Mouse (Mus musculus): Measurements from ENCODE around the gene Lin28b.

The Lin28b gene

DNA sequence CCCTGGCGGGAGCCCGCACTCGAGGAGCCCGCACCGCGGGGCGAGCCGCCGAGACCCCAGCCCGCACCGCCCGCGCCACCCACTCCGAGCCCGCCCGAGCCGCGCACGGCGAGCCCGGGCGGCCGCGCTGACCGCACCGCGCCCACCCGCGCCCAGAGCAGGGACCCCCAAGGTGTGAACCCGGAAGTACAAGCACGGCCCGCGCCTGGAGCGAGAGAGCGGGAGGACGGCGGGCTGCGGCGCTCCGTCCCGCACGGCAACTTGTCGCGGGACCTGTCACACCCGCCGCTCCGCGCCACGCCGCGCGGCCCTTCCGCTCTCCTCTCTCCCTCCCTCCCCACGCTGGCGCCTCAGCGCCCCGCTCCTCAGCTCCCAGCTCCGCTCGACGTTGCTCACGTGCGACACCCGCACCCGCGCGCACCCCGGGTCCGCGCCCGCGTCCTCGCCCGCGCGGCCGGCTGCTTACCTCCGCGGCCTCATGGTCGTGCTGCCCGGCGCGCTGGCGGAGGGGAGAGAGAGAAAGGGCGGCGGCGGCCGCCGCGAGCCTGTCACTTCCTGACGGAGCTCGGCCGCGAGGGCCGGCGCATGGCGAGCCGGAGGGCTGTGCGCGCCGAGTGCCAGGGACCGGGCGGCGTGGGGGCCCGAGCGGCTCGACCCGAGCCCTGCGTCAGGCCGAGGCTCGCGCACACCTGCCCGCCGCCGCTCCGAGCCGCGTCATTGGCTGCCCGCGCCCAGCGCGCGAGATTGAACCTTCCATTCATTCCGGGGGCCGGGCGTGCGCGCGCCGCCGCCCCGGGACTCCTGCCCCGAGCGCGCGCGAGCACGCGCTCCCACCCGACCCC is at the start of gene Lin28b:
Gene Lin28b (minus strand): TSS at position 635 of the 842 bp plus-strand sequence.
- DNase-seq (ENCODE audit: low spot score) = no peak

DNA sequence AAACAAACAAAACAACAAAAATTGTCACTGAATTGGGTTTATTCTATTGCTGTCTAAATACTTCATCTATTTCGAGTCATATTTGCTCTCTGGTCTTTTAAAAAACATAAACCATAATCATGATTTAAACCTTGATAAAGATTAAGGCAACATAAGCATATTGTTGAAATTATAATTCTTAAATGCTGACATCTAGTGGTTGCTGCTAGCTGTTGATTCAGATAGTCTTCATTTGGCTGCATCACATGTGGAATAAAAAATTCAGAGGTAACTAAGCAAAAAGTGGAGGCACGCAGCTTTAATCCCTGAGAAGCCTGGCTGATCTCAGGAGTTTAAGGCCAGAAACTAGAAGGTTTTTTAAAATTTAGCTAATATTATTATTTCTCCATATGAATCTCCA is 25.6 kb upstream of the Lin28b start:
- no peak for DNase-seq (ENCODE audit: low spot score)

DNA sequence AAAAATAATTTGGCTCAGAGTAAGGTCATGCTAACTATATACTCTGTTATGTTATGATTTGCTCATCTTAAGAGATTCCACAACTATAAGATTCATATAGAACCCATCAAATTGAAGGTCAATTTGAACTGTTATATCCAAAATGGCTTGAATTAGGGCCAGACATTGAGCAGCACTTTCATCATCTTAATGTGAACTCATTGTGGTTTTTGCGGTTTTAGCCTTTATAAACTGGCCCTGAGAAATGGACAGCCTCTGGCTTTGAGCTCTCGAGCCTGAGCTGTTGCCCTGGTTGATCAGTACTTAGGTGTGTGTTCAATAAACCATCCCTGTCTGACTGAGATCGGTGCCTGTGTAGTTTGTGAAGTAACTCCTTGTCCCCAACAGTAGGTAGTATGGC is 24.5 kb upstream of the Lin28b start:
- DNase-seq (ENCODE audit: low spot score) = no peak

DNA sequence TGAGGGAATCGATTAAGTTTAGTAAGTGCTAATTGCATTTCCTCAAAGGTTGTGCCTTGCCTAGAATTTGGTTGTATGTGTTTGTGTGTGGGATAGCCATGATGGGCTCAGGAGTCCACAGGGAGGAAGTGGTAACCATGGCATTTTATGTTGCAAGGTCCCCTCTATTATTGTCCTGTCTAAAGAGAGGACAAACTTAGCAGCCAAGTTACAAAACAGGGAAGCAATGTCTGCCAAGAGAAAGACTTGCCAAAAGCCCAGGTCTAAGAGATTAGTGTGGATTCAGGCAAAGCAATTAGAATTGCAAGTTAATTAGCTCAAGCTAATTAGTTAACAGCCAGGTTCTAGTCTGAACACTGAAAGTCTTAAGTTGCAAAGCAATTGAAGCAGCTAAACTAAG is 14.1 kb upstream of the Lin28b start:
- no peak for DNase-seq (ENCODE audit: low spot score)

DNA sequence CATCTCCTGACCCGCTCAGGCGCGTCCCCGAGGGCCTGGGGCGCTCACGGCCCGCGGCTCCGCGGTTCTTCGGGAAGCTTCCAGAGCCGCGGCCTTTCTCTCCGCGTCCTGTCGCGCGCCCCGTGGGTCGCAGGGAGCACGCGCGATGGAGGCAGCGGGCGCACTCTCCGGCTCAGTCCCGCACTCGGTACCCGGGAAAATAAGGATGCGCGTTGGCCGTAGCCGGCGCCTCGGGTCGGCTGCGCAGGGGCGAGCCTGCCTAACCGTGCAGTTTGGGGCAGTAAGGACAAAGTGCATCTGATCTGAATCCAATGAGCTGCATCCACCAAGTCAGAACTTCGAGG is 380 bp upstream of the Lin28b start:
- no peak for DNase-seq (ENCODE audit: low spot score)

DNA sequence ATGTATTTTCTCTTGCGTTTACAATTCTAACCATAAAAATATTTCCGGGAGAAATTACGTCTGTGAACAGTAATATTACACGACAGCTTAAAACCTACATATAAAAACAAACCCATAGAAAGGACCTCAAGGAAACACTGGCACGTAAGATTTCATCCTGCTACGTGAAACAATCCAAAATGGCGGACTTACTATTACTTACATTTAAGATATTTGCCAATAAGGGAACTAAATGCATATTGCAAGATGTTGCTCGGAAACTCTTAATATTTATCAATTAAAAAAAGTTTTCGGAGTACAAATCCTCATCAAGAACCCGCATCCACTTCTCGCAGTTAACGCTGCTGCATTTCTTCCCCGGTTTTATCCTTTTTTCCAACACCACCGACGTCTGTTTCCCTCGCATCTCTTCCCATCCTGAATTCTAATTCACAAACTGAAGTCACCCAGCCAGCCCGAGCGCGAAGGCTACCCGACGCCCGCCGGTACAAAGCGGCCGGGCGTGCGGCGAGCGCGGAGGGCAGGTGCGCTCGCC is 902 bp downstream of the Lin28b start:
- no peak for DNase-seq (ENCODE audit: low spot score)

DNA sequence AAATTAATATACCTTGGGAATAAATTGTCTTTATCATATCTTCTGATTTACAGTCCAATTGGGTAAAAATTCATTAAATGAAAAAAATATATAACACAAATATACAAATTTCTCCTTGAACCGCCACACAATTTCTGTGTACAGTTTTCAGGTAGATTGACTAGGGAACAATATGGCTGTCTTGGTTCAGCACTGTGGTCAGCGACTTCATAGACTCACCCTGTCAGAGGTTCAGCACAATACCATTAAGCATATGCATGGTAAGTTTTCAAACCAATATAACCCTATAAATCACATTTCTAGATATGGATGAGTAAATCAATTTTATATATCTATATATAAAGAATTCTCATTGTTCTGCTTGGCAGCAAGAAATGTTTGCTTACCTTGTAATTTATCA is 3.0 kb downstream of the Lin28b start:
- DNase-seq (ENCODE audit: low spot score) = no peak

DNA sequence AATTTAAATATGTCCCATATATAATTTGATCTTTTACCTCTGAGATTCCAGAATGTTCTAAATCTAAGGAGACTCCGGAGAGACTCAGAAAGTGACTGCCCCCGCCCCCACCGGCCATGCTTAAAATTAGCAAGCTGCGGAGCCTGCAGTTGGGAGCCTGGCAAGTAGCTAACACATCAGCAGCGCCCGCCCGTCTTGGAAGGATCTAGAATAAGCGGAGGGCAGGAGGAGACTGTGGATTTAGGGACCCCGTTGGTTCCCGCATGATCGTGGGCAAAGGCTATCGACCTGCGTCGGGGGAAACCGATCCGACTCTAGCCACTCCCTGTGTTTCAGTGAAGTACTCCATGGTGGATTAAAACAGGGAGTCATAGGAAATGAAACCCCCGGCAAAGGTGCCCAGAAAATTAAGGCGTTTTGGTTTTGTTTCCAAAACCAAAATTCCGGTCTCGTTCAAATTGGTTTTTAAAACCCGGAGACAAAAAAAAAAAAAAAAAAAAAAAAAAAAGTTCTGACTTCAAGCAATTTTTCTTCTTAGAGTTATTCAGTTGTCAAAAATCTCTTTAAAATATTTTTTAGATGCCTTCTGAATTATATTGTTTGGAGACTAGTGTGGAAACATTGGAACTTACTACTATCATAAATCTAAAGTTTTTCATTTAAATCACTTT is 12.4 kb downstream of the Lin28b start:
- DNase-seq (ENCODE audit: low spot score) = no peak

DNA sequence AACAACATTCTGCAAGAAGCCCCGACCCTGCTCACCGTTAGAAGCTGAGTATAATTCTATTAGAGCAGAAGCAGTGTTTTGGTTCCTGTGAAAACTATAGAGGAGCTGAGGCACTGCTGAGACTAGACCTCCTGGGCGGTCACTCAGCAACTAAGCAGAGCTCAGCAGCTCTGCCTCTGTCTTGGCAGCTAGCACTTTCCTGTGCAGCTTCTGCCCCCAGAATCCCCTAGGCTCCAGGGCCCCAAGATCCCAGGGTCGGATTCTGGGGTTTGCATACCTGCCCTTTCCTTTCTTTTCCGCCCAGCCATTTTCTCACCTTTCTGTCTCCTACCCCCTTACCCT is 13.1 kb downstream of the Lin28b start:
- no peak for DNase-seq (ENCODE audit: low spot score)

DNA sequence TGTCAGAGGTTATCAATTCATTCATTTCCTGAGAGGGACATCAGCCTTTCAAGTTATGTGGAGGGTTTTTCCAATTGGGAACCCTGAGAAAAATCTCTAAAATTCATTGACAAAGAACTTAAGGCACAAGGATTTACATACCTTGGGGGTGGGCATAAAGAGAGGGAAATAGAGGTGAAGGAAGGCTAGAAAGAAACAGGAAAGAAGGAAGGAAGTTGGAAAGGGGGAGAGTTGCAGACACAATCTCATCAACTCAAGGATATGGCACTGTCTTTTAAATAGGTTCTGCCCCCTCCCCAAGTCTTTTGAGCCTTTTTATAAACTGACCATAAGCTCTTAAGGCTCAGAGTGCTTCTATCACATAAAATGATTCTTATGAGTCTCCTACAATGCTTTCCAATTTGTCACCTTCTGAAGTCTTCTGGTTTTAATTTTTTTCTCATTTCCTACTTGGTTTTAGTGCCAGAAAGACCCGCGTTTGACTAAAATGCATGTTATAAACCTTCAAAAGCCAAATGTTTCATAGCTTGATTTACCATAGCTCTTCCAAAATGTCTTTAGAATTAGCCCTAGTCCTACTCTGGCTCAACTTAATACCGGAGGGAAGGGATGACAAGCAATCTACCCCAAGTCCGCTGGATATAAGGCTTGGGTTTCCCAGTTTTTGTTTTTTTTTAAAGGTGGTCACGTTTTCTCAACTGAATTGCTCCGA is 13.6 kb downstream of the Lin28b start:
- DNase-seq (ENCODE audit: low spot score) = no peak

DNA sequence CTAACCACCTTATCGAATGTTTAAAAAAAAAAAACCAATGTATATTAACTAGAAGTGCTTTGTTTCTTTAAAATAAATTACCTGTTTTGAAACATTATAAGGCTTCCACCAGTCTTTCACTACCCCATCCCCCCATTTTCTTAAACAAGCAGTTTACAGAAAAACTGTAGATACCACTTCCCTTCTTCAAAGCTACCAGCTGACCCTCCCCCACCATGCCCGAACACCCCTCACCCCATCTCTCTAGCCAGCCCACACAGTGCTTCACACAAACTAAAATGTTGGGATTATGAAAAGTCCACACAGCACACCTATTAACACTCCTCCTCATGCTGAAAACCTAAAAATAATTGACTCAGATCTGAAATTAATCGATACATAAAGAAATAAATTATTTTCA is 14.9 kb downstream of the Lin28b start:
- DNase-seq (ENCODE audit: low spot score) = no peak

DNA sequence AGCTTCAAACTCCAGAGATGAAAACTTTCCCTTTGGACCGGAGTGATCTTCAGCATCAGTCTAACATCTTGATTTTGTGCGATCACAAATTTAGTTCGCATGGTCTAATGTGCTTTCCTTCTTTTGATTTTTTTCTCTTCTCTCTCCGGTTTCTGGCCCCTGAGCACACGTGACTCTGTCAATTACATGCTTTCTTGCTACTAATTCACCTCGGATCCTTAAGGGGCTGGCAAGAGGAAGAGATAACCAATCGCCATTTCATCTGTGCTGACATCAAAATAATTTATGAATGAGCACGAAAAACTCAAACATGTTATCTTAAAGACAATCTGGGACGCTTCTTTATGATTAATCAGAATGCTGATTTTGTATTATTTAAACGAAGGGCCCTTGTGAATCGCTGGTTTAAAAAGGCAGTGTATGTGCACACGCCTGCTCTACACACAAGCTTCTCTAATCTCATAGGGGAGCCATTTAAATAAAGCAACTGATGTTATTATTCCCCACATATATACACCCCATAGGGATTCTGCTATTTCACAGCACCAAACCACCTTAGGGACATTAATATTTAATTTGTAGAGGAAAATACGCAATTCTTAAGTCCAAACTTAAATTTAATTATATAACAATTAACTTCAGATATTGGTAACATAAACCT is 16.0 kb downstream of the Lin28b start:
- no peak for DNase-seq (ENCODE audit: low spot score)

DNA sequence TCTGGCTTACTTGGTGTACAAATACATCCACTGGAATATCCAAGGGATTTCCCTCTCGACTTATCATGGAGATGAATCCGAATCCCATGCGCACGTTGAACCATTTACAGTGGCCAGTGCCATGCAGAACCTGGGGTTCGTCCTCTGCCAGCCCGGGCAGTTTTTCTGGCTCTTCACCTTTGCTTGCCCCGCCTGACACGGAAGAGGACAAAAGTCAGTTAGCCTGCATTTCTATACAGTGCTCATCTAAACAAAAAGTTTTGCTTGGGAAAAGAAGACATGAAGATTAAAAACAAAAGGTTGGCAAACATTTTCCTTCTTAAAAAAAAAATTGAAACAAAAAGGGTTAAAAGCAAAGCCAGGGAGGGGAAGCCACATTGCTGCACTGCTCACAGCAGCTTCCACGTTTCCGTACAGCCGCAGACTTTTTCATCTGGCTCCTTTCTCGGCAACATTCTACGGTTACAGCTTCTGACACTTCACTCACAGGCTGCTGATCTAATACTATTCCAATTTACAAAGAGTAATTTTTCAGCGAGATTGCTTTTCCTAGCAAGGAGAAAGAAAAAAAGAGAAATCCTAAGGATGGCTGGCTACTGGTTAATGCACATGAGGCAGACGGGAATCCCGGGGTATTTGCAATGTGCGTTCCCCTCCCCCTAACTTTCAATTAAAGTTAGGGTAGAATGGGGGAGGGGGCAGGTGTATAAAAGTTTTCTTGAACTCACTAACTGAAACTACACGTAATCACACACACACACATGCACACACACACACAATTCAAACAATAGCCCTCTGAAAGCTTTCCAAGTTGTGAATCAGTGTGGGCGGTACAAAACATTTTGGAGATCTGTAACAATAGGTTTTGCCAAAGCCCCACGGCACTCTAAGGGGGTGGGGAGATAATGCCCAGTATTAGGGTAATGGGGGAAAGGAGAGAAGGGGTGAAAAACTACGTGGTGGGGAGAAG is 16.9 kb downstream of the Lin28b start:
- DNase-seq (ENCODE audit: low spot score) = no peak

DNA sequence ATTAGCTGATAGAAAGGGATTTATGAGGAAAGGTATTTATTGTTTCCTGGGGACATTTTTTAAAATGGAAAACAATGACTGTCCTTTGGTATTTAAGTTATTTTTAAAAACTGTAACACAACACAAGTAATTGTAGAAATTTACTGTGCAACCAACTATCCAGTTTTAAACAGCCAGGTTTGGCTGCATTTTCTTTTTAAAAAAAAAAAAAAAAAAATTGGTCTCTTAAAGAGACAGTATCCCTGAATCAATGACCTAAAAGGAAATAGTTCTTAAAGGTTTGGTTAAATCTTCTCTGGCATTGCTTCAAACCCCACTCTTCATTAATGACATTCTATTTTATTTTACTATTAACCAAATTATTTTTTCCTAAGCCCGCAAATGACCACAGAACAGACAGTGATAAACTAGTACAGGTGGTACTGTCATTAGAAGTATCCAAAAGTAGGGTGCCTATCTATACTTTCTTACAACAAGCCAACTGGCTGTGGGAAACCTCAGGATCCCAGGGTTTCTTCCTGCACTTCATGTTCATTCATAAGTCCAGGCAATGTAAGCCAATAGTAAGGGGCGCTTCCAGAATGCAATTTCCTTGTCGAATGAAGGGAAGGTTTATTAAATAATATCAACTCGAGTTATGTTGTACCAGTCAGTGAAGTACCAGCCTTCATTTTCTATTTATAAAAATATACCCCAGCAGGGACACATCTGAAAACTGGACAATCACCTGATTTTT is 17.8 kb downstream of the Lin28b start:
- no peak for DNase-seq (ENCODE audit: low spot score)

DNA sequence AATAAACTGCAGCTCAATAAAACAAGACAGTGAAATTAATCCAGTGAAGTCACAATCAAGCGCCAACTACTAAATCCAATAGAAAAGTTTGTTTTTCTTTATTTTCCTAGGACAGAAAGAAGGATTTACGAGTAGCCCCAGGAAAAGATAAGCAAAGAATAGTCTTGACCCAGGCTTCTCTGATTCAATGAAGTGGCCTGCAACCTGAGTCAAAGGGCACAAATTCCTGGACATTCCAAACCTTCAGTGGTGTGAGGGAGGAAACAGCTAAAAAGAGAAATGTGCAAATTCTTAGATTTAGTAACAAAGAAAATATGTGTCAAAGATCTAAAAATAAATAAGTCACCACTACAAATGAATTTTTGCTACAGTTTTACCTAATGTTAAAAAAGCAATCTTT is 27.6 kb downstream of the Lin28b start:
- no peak for DNase-seq (ENCODE audit: low spot score)

DNA sequence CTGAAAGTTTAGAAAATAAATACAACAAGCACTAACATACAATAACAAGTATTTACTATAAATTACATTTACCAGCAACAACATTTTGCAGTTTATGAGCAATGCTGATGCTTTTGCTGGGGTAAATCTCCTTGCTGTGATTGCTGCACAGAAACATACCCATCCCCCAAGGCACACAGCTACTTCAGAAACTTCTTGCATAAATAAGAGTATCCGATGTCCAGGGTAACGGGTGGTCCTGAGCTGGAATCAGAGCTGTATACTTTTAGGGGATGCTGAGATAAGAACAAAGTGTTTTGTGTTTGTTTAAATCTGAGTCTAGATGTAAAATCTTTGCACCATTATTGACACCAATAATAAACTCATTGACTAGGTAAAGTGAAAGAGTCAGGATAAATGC is 28.1 kb downstream of the Lin28b start:
- no peak for DNase-seq (ENCODE audit: low spot score)

DNA sequence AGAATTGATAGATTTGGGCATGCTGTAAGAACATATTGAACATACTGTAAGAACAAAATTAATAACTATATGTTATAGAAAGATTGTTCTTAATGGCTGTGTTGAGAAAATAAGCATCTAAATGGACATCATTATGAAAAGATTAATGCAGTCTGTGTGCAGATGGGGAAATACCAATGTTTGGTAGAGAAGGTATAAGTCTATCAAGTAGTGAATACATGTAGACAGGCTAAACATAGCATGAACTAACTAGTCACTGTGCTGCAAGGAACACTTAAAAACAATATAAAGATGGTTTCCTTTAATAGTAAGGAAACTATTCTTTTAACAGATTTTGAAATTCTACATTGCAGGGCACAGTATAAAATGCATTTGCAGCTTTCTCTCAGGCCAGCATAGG is 39.6 kb downstream of the Lin28b start:
- no peak for DNase-seq (ENCODE audit: low spot score)

DNA sequence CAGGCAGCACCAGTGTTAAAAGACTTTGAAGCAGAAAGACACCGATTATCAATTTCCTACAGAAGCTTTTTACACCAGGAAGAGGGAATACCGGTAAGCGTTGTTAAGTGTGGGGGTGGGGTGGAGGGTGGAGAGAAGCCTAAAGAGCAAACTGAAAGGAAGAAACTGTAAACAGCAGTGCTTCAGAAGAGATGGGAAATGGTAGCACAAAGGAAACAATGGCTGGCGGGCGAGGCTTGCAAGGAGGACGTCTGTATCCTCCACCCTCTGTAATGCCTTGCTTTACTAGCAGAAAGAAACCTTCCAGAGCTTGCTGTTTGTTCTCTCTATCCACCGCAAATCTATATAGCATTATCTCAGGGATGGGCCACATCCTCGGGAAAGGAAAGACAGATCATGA is 40.0 kb downstream of the Lin28b start:
- DNase-seq (ENCODE audit: low spot score) = no peak

DNA sequence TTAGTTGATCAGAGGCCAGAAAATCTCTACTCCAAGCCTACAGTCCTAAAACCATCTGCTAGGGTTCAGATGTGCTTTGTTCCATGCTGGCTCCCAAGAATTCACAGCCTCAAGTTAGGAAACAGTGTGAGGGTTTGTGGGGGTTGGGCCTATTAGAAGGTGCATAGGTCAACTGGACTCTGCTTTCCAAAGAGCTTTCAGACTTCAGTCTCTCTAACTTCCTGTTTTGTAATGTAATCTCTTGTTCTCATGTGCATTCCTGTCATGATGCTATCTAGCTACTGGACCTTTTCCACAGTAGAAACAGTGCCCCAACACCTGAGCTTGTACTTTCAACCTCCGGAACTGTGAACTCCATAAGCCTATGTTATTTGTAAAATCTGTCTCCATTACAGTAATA is 63.8 kb downstream of the Lin28b start:
- no peak for DNase-seq (ENCODE audit: low spot score)

DNA sequence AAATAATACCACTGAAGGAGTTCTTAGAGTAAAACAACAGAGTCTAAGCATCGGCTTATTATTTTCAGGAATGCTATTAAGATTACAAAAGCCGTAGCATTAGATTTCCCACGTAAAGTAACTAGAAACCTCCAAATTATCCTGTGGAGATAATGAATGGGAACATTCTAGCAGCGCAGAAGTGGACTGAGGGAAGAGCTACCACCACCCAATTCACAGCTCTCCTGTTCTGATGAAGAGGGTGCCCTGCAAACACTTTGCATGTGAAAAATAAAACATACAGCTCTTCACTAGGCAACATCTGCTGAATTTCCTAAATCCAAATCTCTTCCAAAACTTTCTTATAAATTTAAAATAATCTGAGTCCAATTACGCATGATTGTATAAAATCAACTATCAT is 74.1 kb downstream of the Lin28b start:
- no peak for DNase-seq (ENCODE audit: low spot score)

DNA sequence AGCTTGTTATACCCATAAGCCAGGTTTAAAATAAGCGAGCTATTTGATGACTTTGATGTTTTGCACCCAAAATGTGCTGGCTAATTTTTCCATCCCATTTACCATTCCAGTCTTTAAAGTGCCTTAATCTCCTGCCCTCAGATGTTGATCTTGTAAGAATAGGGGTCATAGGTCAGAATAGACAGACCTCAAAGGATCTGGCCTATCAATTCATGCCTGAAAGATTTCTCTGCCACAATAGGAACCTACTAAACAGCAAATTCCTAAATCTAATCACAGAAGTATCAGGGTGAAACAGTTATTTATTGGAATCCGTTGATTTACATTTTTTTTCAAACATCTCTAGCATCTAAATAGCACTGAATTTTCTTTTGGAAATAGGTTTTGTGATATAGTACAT is 74.5 kb downstream of the Lin28b start:
- DNase-seq (ENCODE audit: low spot score) = no peak
